Mouse (Mus musculus) left cerebral cortex, adult 6 months (tissue): ENCODE results near the gene Myrip. TPM values are rescaled to one million over a fixed set of nuclear protein-coding genes. Genes with fewer than 3 reads are reported as not detected.

Experiments used
- long read RNA-seq, 2 experiments: library from polyadenylated mRNA; unstranded; transcript quantifications; one replicate each; pipeline ENCODE4 v2.0.0; 2019 to 2020
- polyA plus RNA-seq: library from polyadenylated mRNA; unstranded; fragments of <200 nt; fragmentation: Nextera tagmentation; gene quantifications from 2 replicates; pipeline ENCODE4 v1.2.3, GENCODE M21; 2021

Gene Myrip
- 7.4 and 18.4 TPM in 2 replicates for polyA plus RNA-seq
- long read RNA-seq, experiment 1, full-length matches to known transcripts = 37 of 83 reads
- long read RNA-seq, experiment 1, partial matches to known transcripts = 24 of 83 reads
- long read RNA-seq, experiment 1, other reads (novel, unspliced or antisense) = 22 of 83 reads
- long read RNA-seq, experiment 2, full-length matches to known transcripts = 3 of 14 reads
- long read RNA-seq, experiment 2, partial matches to known transcripts = 11 of 14 reads
- long read RNA-seq, experiment 2, other reads (novel, unspliced or antisense) = 0 of 14 reads

GRCm38 (mm10) chr9:120301213-120301612 is at the start of gene Myrip:
Myrip (plus strand) TSS chr9:120301513.

GRCm38 (mm10) chr9:120492010-120492399 is 190.7 kb downstream of the Myrip start, which contains the start of gene Eif1b:
Eif1b (plus strand) TSS chr9:120492232.

Other genes starting within 250 kb of the Myrip start
- gene Cx3cr1, start 231.6 kb upstream of the Myrip start, polyA plus RNA-seq = 35.2 and 39.9 TPM in 2 replicates
- not detected in 2 replicates for gene Ccr8, start 209.4 kb upstream of the Myrip start, polyA plus RNA-seq
- 17.3 and 24.6 TPM in 2 replicates for gene Slc25a38, start 191.1 kb upstream of the Myrip start, polyA plus RNA-seq
- gene Rpsa, start 173.8 kb upstream of the Myrip start, polyA plus RNA-seq = 541 and 675 TPM in 2 replicates
- gene Mobp, start 151.8 kb upstream of the Myrip start, polyA plus RNA-seq = 178 and 232 TPM in 2 replicates
- gene Eif1b, start 190.7 kb downstream of the Myrip start, polyA plus RNA-seq = 270 and 328 TPM in 2 replicates
- gene Entpd3, start 238.3 kb downstream of the Myrip start, polyA plus RNA-seq = 3.6 and 4.3 TPM in 2 replicates